Mouse (Mus musculus) lung, adult 18-20 months (tissue): ENCODE measurements around the gene Selenok.

ENCODE experiments used
- DNase-seq, 2 experiments: peaks; one replicate each; pipeline ENCODE4 v3.0.0; 2022; ENCODE audit warnings: mixed read lengths in 2 of 2

Gene Selenok

GRCm38 (mm10) chr14:29996000-29996751 lies 28.1 kb downstream of the Selenok start:
- no peak for DNase-seq

- no peak for DNase-seq
Observed at GRCm38 (mm10) chr14:29997345-29997744, 29.2 kb downstream of the Selenok start.

GRCm38 (mm10) chr14:29998747-29999474 lies 30.8 kb downstream of the Selenok start:
- DNase-seq = no peak

- DNase-seq = no peak
Observed at GRCm38 (mm10) chr14:29999475-29999811, 31.3 kb downstream of the Selenok start.

- peak; percentile 68 to 76 for DNase-seq
Observed at GRCm38 (mm10) chr14:30008733-30009575, 40.8 kb downstream of the Selenok start, which contains the start of the genes Il17rb and Chdh. Gene Il17rb, minus strand, starts transcription at chr14:30008896. Gene Chdh, plus strand, starts transcription at chr14:30009023.

- DNase-seq = peak; percentile 52 to 66
Observed at GRCm38 (mm10) chr14:30009864-30010560, 41.9 kb downstream of the Selenok start.

- DNase-seq = no peak
Observed at GRCm38 (mm10) chr14:30011886-30012560, 43.9 kb downstream of the Selenok start.

GRCm38 (mm10) chr14:30014487-30014886 lies 46.4 kb downstream of the Selenok start:
- DNase-seq = no peak

GRCm38 (mm10) chr14:30015008-30015407 lies 46.9 kb downstream of the Selenok start:
- DNase-seq = no peak

GRCm38 (mm10) chr14:30016666-30017065 lies 48.6 kb downstream of the Selenok start:
- DNase-seq = no peak

- DNase-seq = no peak
Observed at GRCm38 (mm10) chr14:30017794-30018462, 49.8 kb downstream of the Selenok start.

GRCm38 (mm10) chr14:30018463-30018801 lies 50.3 kb downstream of the Selenok start:
- no peak for DNase-seq

GRCm38 (mm10) chr14:30018846-30019245 lies 50.7 kb downstream of the Selenok start:
- no peak for DNase-seq

GRCm38 (mm10) chr14:30019375-30019774 lies 51.3 kb downstream of the Selenok start:
- no peak for DNase-seq

GRCm38 (mm10) chr14:30019792-30020575 lies 51.9 kb downstream of the Selenok start:
- no peak for DNase-seq

- no peak for DNase-seq
Observed at GRCm38 (mm10) chr14:30022471-30022870, 54.4 kb downstream of the Selenok start.

- no peak for DNase-seq
Observed at GRCm38 (mm10) chr14:30024387-30024786, 56.3 kb downstream of the Selenok start.
